Mouse (Mus musculus) hindbrain, embryonic 14.5 days (tissue): ENCODE data around the gene Dnajc19. TPM values are rescaled to one million over a fixed set of nuclear protein-coding genes. Genes with fewer than 3 reads are reported as not detected.

ENCODE experiments used
- ATAC-seq: fragments of 200-750 bp; cut with Nextera tagmentation; 2 replicates; pipeline ENCODE4 v1.8.0; 2017; ENCODE audit warnings: moderate number of reproducible peaks, mild to moderate bottlenecking, moderate TSS enrichment, moderate library complexity; ENCODE audit not compliant: low FRiP score
- DNase-seq: peaks from one replicate; pipeline ENCODE4 v3.0.0-alpha.2; 2015; ENCODE audit warnings: low spot score
- H3K27ac ChIP-seq: fragments of 300-500 bp; sonication (generic); 2 replicates; pipeline ENCODE4 v1.5.1; 2014; ENCODE audit warnings: mild to moderate bottlenecking, moderate library complexity
- H3K27me3 ChIP-seq: fragments of 300-500 bp; sonication (generic); 2 replicates; pipeline ENCODE4 v1.6.1; 2014; ENCODE audit warnings: mild to moderate bottlenecking, low read length, mixed read lengths; ENCODE audit not compliant: control insufficient read depth, insufficient read depth
- H3K36me3 ChIP-seq: fragments of 300-500 bp; sonication (generic); replicated peaks from 2 replicates; pipeline ENCODE4 v1.6.1; 2014; ENCODE audit not compliant: control insufficient read depth, insufficient read depth
- H3K4me1 ChIP-seq: fragments of 300-500 bp; sonication (generic); replicated peaks from 2 replicates; pipeline ENCODE4 v1.6.1; 2014; ENCODE audit warnings: antibody characterized with exemption, low read length, mixed read lengths; ENCODE audit not compliant: control insufficient read depth, insufficient read depth
- H3K4me2 ChIP-seq: fragments of 300-500 bp; sonication (generic); replicated peaks from 2 replicates; pipeline ENCODE4 v1.6.1; 2014; ENCODE audit warnings: mild to moderate bottlenecking, moderate library complexity
- H3K4me3 ChIP-seq: fragments of 300-500 bp; sonication (generic); replicated peaks from 2 replicates; pipeline ENCODE4 v1.5.1; 2014; ENCODE audit warnings: mild to moderate bottlenecking, low read length
- H3K9ac ChIP-seq: fragments of 300-500 bp; sonication (generic); 2 replicates; pipeline ENCODE4 v1.6.1; 2014
- H3K9me3 ChIP-seq: fragments of 300-500 bp; sonication (generic); 2 replicates; pipeline ENCODE4 v1.6.1; 2016; ENCODE audit warnings: low read length; ENCODE audit not compliant: control insufficient read depth
- WGBS: fragments of 180-500 bp; shearing (Covaris S2); extraction: QIAGEN DNeasy Blood & Tissue Kit; methylation state at CpG from one replicate; pipeline ENCODE4 v1.1.7; 2014; 5-methylcytosine and 5-hydroxymethylcytosine counted together
- polyA plus RNA-seq: library from polyadenylated mRNA; unstranded; fragments of >200 nt; fragmentation: Nextera tagmentation; extraction: Ambion mirVana; gene quantifications from 2 replicates; pipeline ENCODE4 v1.2.1, GENCODE M21; 2014

Dnajc19 gene
- 126 and 156 TPM in 2 replicates for polyA plus RNA-seq

- H3K4me3 ChIP-seq = peak within 1 kb of the TSS; percentile 74
- peak within 1 kb of the TSS; percentile 61 for H3K4me2 ChIP-seq
- DNase-seq (peak; percentile 93), ATAC-seq (peak; percentile 96)
- under 1% methylated on average over 50 of the region's 50 CpGs for WGBS
- H3K9me3 ChIP-seq = no peaks in the 10 kb centered on the region
- H3K4me1 ChIP-seq = peaks cover 17% of the 10 kb centered on the region
- H3K36me3 ChIP-seq = peaks cover 31% of the 10 kb centered on the region
- H3K27me3 ChIP-seq = no peaks in the 10 kb centered on the region
- H3K27ac ChIP-seq = peak within 1 kb of the TSS; percentile 77
- H3K9ac ChIP-seq = peak within 1 kb of the TSS; percentile 85
These were observed at the start of gene Dnajc19 for GRCm38 (mm10) chr3:34080900-34081662. Dnajc19 (minus strand) TSS chr3:34081321.

- Histone ChIP-seq H3K4me2 (no peak overlapping the region), H3K4me3 (no peak overlapping the region), H3K27me3 (no peaks in the 10 kb centered on the region), H3K9me3 (no peaks in the 10 kb centered on the region), H3K4me1 (no peaks in the 10 kb centered on the region), H3K36me3 (no peaks in the 10 kb centered on the region), H3K9ac (no peak overlapping the region), H3K27ac (no peak overlapping the region)
- 91% methylated on average over 6 of the region's 6 CpGs for WGBS
- no peak for ATAC-seq
- no peak for DNase-seq
These were observed 48.8 kb upstream of the Dnajc19 start for GRCm38 (mm10) chr3:34129957-34130356.

GRCm38 (mm10) chr3:34121311-34121710, 40.2 kb upstream of the Dnajc19 start:
- no peak overlapping the region for H3K4me2 ChIP-seq
- ATAC-seq = no peak
- H3K4me1 ChIP-seq = no peaks in the 10 kb centered on the region
- H3K4me3 ChIP-seq = no peak overlapping the region
- no peak overlapping the region for H3K9ac ChIP-seq
- WGBS = 92% methylated on average over 5 of the region's 5 CpGs
- no peaks in the 10 kb centered on the region for H3K27me3 ChIP-seq
- no peak for DNase-seq
- H3K9me3 ChIP-seq = no peaks in the 10 kb centered on the region
- H3K36me3 ChIP-seq = no peaks in the 10 kb centered on the region
- no peak overlapping the region for H3K27ac ChIP-seq

GRCm38 (mm10) chr3:34120791-34121190, 39.7 kb upstream of the Dnajc19 start:
- ATAC-seq = no peak
- WGBS = 97% methylated on average over 3 of the region's 3 CpGs
- H3K4me1 ChIP-seq = no peaks in the 10 kb centered on the region
- no peaks in the 10 kb centered on the region for H3K9me3 ChIP-seq
- H3K9ac ChIP-seq = no peak overlapping the region
- DNase-seq = no peak
- H3K36me3 ChIP-seq = no peaks in the 10 kb centered on the region
- H3K27ac ChIP-seq = no peak overlapping the region
- no peaks in the 10 kb centered on the region for H3K27me3 ChIP-seq
- no peak overlapping the region for H3K4me3 ChIP-seq
- no peak overlapping the region for H3K4me2 ChIP-seq

GRCm38 (mm10) chr3:34119869-34120268, 38.7 kb upstream of the Dnajc19 start:
- no peak overlapping the region for H3K4me3 ChIP-seq
- H3K27ac ChIP-seq = no peak overlapping the region
- H3K4me2 ChIP-seq = no peak overlapping the region
- DNase-seq = no peak
- H3K36me3 ChIP-seq = no peaks in the 10 kb centered on the region
- 40% methylated on average over 4 of the region's 4 CpGs for WGBS
- H3K9ac ChIP-seq = no peak overlapping the region
- no peaks in the 10 kb centered on the region for H3K9me3 ChIP-seq
- ATAC-seq = no peak
- no peaks in the 10 kb centered on the region for H3K4me1 ChIP-seq
- no peaks in the 10 kb centered on the region for H3K27me3 ChIP-seq

GRCm38 (mm10) chr3:34115806-34116205, 34.7 kb upstream of the Dnajc19 start:
- no peak overlapping the region for H3K4me3 ChIP-seq
- DNase-seq (no peak), ATAC-seq (peak; percentile 31; the same call in 1 of the 2 replicates)
- no peaks in the 10 kb centered on the region for H3K4me1 ChIP-seq
- no peak overlapping the region for H3K27ac ChIP-seq
- H3K4me2 ChIP-seq = peak overlapping the region; percentile 2; the same call in 1 of the 2 replicates
- H3K9me3 ChIP-seq = no peaks in the 10 kb centered on the region
- 17% methylated on average over 6 of the region's 6 CpGs for WGBS
- 0 out of 2 replicates have a peak overlapping the region, but pooled peaks have one; percentile 14 for H3K9ac ChIP-seq
- H3K27me3 ChIP-seq = no peaks in the 10 kb centered on the region
- H3K36me3 ChIP-seq = no peaks in the 10 kb centered on the region

GRCm38 (mm10) chr3:34111941-34112685, 31.0 kb upstream of the Dnajc19 start:
- ATAC-seq (no peak), DNase-seq (no peak)
- no peak overlapping the region for H3K9ac ChIP-seq
- no peak overlapping the region for H3K27ac ChIP-seq
- H3K36me3 ChIP-seq = no peaks in the 10 kb centered on the region
- 78% methylated on average over 11 of the region's 11 CpGs for WGBS
- H3K4me2 ChIP-seq = no peak overlapping the region
- H3K4me1 ChIP-seq = no peaks in the 10 kb centered on the region
- no peak overlapping the region for H3K4me3 ChIP-seq
- no peaks in the 10 kb centered on the region for H3K9me3 ChIP-seq
- no peaks in the 10 kb centered on the region for H3K27me3 ChIP-seq

GRCm38 (mm10) chr3:34107631-34108030, 26.5 kb upstream of the Dnajc19 start:
- WGBS = 75% methylated on average over 3 of the region's 3 CpGs
- no peaks in the 10 kb centered on the region for H3K36me3 ChIP-seq
- H3K4me1 ChIP-seq = peaks cover 10% of the 10 kb centered on the region
- no peak overlapping the region for H3K4me2 ChIP-seq
- ATAC-seq = no peak
- no peak overlapping the region for H3K4me3 ChIP-seq
- H3K9me3 ChIP-seq = no peaks in the 10 kb centered on the region
- H3K27ac ChIP-seq = no peak overlapping the region
- H3K27me3 ChIP-seq = no peaks in the 10 kb centered on the region
- no peak overlapping the region for H3K9ac ChIP-seq
- no peak for DNase-seq

GRCm38 (mm10) chr3:34106421-34106820, 25.3 kb upstream of the Dnajc19 start:
- Histone ChIP-seq H3K27me3 (no peaks in the 10 kb centered on the region), H3K4me2 (no peak overlapping the region; the same call in 1 of the 2 replicates), H3K4me3 (no peak overlapping the region), H3K36me3 (no peaks in the 10 kb centered on the region), H3K4me1 (peaks cover 10% of the 10 kb centered on the region), H3K9ac (0 out of 2 replicates have a peak overlapping the region, but pooled peaks have one; percentile 9), H3K9me3 (no peaks in the 10 kb centered on the region), H3K27ac (no peak overlapping the region)
- DNase-seq = no peak
- 31% methylated on average over 9 of the region's 9 CpGs for WGBS
- no peak for ATAC-seq
